Mouse (Mus musculus) leukemia stem cell, adult 10-12 weeks (primary cell): ENCODE results near the gene Gnaq. TPM values are rescaled to one million over a fixed set of nuclear protein-coding genes. Genes with fewer than 3 reads are reported as not detected.

Experiments used
- polyA plus RNA-seq: library from polyadenylated mRNA; stranded (reverse); fragments of >175 nt; gene quantifications from 2 replicates; pipeline ENCODE4 v1.2.3, GENCODE M21; 2012; ENCODE audit warnings: low replicate concordance

Gnaq gene
- polyA plus RNA-seq = 2.8 and 4.7 TPM in 2 replicates

GRCm38 (mm10) chr19:16132791-16132864 lies at the start of gene Gnaq:
Gene Gnaq, plus strand, starts transcription at chr19:16132831.

GRCm38 (mm10) chr19:16435531-16436231 lies 303.1 kb downstream of the Gnaq start, which contains the start of gene Gna14:
Gene Gna14, plus strand, starts transcription at chr19:16435762.

Other genes with a start within 250 kb of the Gnaq start
- 11.9 and 13.9 TPM in 2 replicates for gene Psat1, start 185.5 kb upstream of the Gnaq start, polyA plus RNA-seq
- gene Cep78, start 147.8 kb upstream of the Gnaq start, polyA plus RNA-seq = 6.8 and 8.7 TPM in 2 replicates